Comparison of ENCODE assay signal across 8 mouse cellular contexts in the genomic region with DNA sequence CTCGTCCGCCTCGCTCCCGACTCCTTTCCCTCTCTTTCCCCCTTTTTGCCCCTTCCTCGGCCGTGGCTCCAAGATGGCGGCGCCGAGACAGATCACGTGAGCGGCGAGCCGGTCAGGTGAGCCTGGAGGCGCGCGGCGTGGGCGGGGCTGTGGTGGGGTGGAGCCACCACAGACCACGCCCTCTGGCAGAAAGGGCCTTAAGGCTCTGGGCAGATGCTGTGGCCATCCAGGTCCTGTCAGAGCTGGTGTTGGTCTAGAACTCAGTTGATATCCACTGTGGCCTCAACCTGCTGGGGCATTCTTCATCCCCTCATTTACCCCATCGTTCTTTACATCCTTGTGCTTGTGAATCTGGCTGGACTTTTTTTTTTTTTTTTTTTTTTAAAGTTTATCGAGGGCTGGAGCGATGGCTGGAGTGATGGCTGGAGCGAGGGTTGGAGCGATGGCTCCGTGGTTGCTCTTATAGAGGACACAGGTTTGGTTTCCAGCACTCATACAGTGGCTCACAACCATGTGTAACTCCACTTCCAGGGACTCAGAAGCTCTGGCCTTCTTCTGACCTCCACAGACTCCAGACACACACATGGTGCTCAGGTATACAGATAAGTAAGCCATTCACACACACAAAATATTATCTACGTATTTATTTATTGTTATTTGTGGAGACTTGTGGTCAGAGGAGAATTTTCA. TPM values are rescaled to one million over a fixed set of nuclear protein-coding genes. Genes with fewer than 3 reads are reported as not detected.
A peak's percentile ranks its signal among the peaks of the same experiment; 100 is the strongest.
DNase-seq lines count a peak whose midpoint lies in the region; ATAC-seq and TF ChIP-seq lines count a peak whose summit lies in the region.

A gene (minus strand): TSS at position 98 of the 690 bp plus-strand sequence.

- ATAC-seq in erythroblast, adult 5-6 weeks (replicated peaks; ENCODE audit: low FRiP score, poor library complexity, severe bottlenecking), result peak; percentile 93
- ATAC-seq in kidney, embryonic 14.5 days (ENCODE audit: low FRiP score, low TSS enrichment), result peak; percentile 97
- ATAC-seq in limb, embryonic 14.5 days (ENCODE audit: low FRiP score, low read depth), result peak; percentile 98
- ATAC-seq in midbrain, postnatal 0 days (ENCODE audit: low FRiP score), result peak; percentile 95

- peak within 1 kb of the TSS; percentile 71 for H3K4me2 ChIP-seq in kidney, embryonic 14.5 days (replicated peaks; ENCODE audit: low read depth, low read length)
- H3K4me2 ChIP-seq in limb, embryonic 14.5 days (replicated peaks; ENCODE audit: low read depth, low read length, severe bottlenecking), result peak within 1 kb of the TSS; percentile 79
- H3K4me2 ChIP-seq in midbrain, postnatal 0 days (ENCODE audit: low read depth, low read length, poor library complexity, severe bottlenecking), result peak within 1 kb of the TSS; percentile 87

- 20% methylated on average over 26 of the region's 26 CpGs for WGBS in heart, embryonic 10.5 days
- 21% methylated on average over 25 of the region's 26 CpGs for WGBS in kidney, embryonic 14.5 days
- WGBS in limb, embryonic 14.5 days, result 30% methylated on average over 18 of the region's 26 CpGs
- 21% methylated on average over 26 of the region's 26 CpGs for WGBS in midbrain, postnatal 0 days

- H3K4me1 ChIP-seq in heart, embryonic 10.5 days, result peaks cover 8% of the 10 kb centered on the region; the same call in 1 of the 2 replicates
- peaks cover 3% of the 10 kb centered on the region; the same call in 1 of the 2 replicates for H3K4me1 ChIP-seq in kidney, embryonic 14.5 days (ENCODE audit: control insufficient read depth, insufficient read depth, low read length)
- peaks cover 7% of the 10 kb centered on the region for H3K4me1 ChIP-seq in limb, embryonic 14.5 days (ENCODE audit: control insufficient read depth, insufficient read depth, low read length)
- H3K4me1 ChIP-seq in midbrain, postnatal 0 days (ENCODE audit: insufficient read depth, low read length), result 0 out of 2 replicates have a peak, but pooled peaks cover 9% of the 10 kb centered on the region

- H3K9ac ChIP-seq in kidney, embryonic 14.5 days (ENCODE audit: low read depth, low read length), result peak within 1 kb of the TSS; percentile 96
- peak within 1 kb of the TSS; percentile 98 for H3K9ac ChIP-seq in limb, embryonic 14.5 days (ENCODE audit: low read depth, low read length, severe bottlenecking)
- H3K9ac ChIP-seq in midbrain, postnatal 0 days (replicated peaks; ENCODE audit: low read length, poor library complexity, severe bottlenecking), result peak within 1 kb of the TSS; percentile 96

- H3K36me3 ChIP-seq in heart, embryonic 10.5 days, result peaks cover 31% of the 10 kb centered on the region
- H3K36me3 ChIP-seq in kidney, embryonic 14.5 days (ENCODE audit: control insufficient read depth, insufficient read depth, low read length), result peaks cover 26% of the 10 kb centered on the region
- H3K36me3 ChIP-seq in limb, embryonic 14.5 days (ENCODE audit: control insufficient read depth, insufficient read depth, low read length), result peaks cover 28% of the 10 kb centered on the region
- peaks cover 12% of the 10 kb centered on the region; the same call in 1 of the 2 replicates for H3K36me3 ChIP-seq in midbrain, postnatal 0 days (ENCODE audit: insufficient read depth, low read length)

- no peaks in the 10 kb centered on the region for H3K9me3 ChIP-seq in heart, embryonic 10.5 days
- no peaks in the 10 kb centered on the region for H3K9me3 ChIP-seq in kidney, embryonic 14.5 days (ENCODE audit: control insufficient read depth, low read length)
- no peaks in the 10 kb centered on the region for H3K9me3 ChIP-seq in limb, embryonic 14.5 days (ENCODE audit: control insufficient read depth, low read length)
- no peaks in the 10 kb centered on the region for H3K9me3 ChIP-seq in midbrain, postnatal 0 days (ENCODE audit: low read length)

- peak; percentile 91 for DNase-seq in CD4-positive helper T cell, adult 2 months (ENCODE audit: low read depth, low spot score)
- peak; percentile 95 for DNase-seq in brain, embryonic 14.5 days (ENCODE audit: low read depth)
- peak; percentile 95 for DNase-seq in heart, embryonic 10.5 days (ENCODE audit: low spot score)
- DNase-seq in limb, embryonic 14.5 days (ENCODE audit: low spot score), result peak; percentile 93
- peak; percentile 93 for DNase-seq in midbrain, postnatal 0 days (ENCODE audit: low spot score)
- DNase-seq in spleen, postnatal 36 days (ENCODE audit: low spot score in 2 of 2), result peak; percentile 81 to 85

- H3K27me3 ChIP-seq in heart, embryonic 10.5 days (ENCODE audit: insufficient read depth, poor library complexity, severe bottlenecking), result no peaks in the 10 kb centered on the region
- H3K27me3 ChIP-seq in kidney, embryonic 14.5 days (ENCODE audit: control insufficient read depth, insufficient read depth, low read length), result no peaks in the 10 kb centered on the region
- H3K27me3 ChIP-seq in limb, embryonic 14.5 days (ENCODE audit: control insufficient read depth, insufficient read depth, low read length), result no peaks in the 10 kb centered on the region
- H3K27me3 ChIP-seq in midbrain, postnatal 0 days (ENCODE audit: insufficient read depth, low read length), result no peaks in the 10 kb centered on the region

- H3K27ac ChIP-seq in heart, embryonic 10.5 days, result peak within 1 kb of the TSS; percentile 100
- H3K27ac ChIP-seq in kidney, embryonic 14.5 days (ENCODE audit: low read depth, low read length), result peak within 1 kb of the TSS; percentile 76
- peak within 1 kb of the TSS; percentile 91 for H3K27ac ChIP-seq in limb, embryonic 14.5 days (replicated peaks; ENCODE audit: low read depth, low read length)
- peak within 1 kb of the TSS; percentile 85 for H3K27ac ChIP-seq in midbrain, postnatal 0 days (ENCODE audit: low read depth, low read length)

- TF ChIP-seq CTCF in brain, embryonic 14.5 days (IDR thresholded peaks at IDR 0.05; ENCODE audit: borderline replicate concordance, extremely low read depth, insufficient read depth, insufficient read length), result no peak
- no peak for TF ChIP-seq CTCF in midbrain, postnatal 0 days (IDR thresholded peaks at IDR 0.05)

- peak within 1 kb of the TSS; percentile 92 for H3K4me3 ChIP-seq in heart, embryonic 10.5 days
- peak within 1 kb of the TSS; percentile 85 for H3K4me3 ChIP-seq in kidney, embryonic 14.5 days (ENCODE audit: low read length)
- H3K4me3 ChIP-seq in limb, embryonic 14.5 days (replicated peaks; ENCODE audit: low read length), result peak within 1 kb of the TSS; percentile 91
- H3K4me3 ChIP-seq in midbrain, postnatal 0 days (ENCODE audit: low read depth, low read length), result peak within 1 kb of the TSS; percentile 92

- TF ChIP-seq POLR2A in brain, embryonic 14.5 days (IDR thresholded peaks at IDR 0.05; ENCODE audit: borderline replicate concordance, extremely low read depth, insufficient read depth, insufficient read length, poor library complexity, severe bottlenecking), result 0 out of 2 replicates have a peak, but pooled peaks have one; percentile 26
- TF ChIP-seq POLR2A in limb, embryonic 14.5 days (IDR thresholded peaks at IDR 0.05; ENCODE audit: borderline replicate concordance, extremely low read depth, insufficient read depth, insufficient read length), result no peak

RNA-seq across cellular contexts. Expression of the gene that starts here (rescaled TPM):
- 18.4 and 20.9 TPM in 2 replicates for polyA plus RNA-seq in brain, embryonic 14.5 days (2012; rRNA removed)
- total RNA-seq in erythroblast, adult 5-6 weeks (2015; ENCODE audit: low replicate concordance), result 1.2 and 1.9 TPM in 2 replicates
- total RNA-seq in erythroblast, adult 5-6 weeks (2017; ENCODE audit: low replicate concordance), result 2.6 and 3.8 TPM in 2 replicates
- polyA plus RNA-seq in heart, embryonic 10.5 days (2016; fragmentation: Nextera tagmentation; extraction: Ambion mirVana), result 13.0 and 15.9 TPM in 2 replicates
- polyA plus RNA-seq in kidney, embryonic 14.5 days (2014; fragmentation: Nextera tagmentation; extraction: Ambion mirVana), result 15.2 and 21.7 TPM in 2 replicates
- polyA plus RNA-seq in limb, embryonic 14.5 days (2012; rRNA removed), result 21.8 and 22.5 TPM in 2 replicates
- 18.6 and 21.7 TPM in 2 replicates for polyA plus RNA-seq in limb, embryonic 14.5 days (2014; fragmentation: Nextera tagmentation; extraction: Ambion mirVana)
- total RNA-seq in midbrain, postnatal 0 days (2014; rRNA removed), result 20.8 and 21.2 TPM in 2 replicates
- 8.1 and 9.0 TPM in 2 replicates for polyA plus RNA-seq in midbrain, postnatal 0 days (2015; fragmentation: Nextera tagmentation; extraction: Ambion mirVana)

Comparison
In these comparisons a context has a peak if more than half of its experiments do, and no peak if none do; other contexts are left out.
1. Peak in every context shown above with its lines: DNase-seq, ATAC-seq, H3K4me3 ChIP-seq and H3K27ac ChIP-seq.